Mouse (Mus musculus): Measurements from ENCODE around the gene Adcy5.

Adcy5 gene

DNA sequence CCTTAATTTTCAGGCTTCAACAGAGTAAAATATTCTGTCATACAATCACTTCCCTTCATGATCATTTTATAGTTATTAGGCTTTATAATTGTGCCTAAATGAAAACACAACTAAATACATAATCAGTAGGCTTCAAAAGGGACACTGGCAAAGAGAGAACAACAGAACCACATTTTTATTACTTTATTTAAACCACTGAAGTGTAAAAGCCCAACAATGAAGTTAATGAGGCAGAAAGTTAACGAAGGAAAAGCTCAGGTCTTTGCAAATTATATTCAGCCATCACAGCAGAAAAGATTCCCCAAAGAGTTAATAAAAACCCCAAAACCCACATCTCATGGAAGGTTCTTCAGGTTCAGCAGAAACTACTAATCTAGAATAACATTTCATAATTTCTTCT, 175.8 kb downstream of the Adcy5 start:
- no peak for DNase-seq
